Mouse (Mus musculus) stomach, embryonic 16.5 days (tissue): Measurements from ENCODE around the gene Slco2a1. TPM values are rescaled to one million over a fixed set of nuclear protein-coding genes. Genes with fewer than 3 reads are reported as not detected.
A peak's percentile ranks its signal among the peaks of the same experiment; 100 is the strongest.

Experiments
- ATAC-seq: fragments of 200-750 bp; cut with Nextera tagmentation; 2 replicates; pipeline ENCODE4 v1.8.0; 2017; ENCODE audit warnings: moderate number of reproducible peaks, moderate TSS enrichment; ENCODE audit not compliant: insufficient read depth, low FRiP score
- H3K27ac ChIP-seq: fragments of 300-500 bp; sonication (generic); 2 replicates; pipeline ENCODE4 v1.5.1; 2014; ENCODE audit warnings: low read length
- H3K27me3 ChIP-seq: fragments of 300-500 bp; sonication (generic); 2 replicates; pipeline ENCODE4 v1.6.1; 2014; ENCODE audit warnings: low read length, control low read depth, mixed read lengths; ENCODE audit not compliant: control insufficient read depth, insufficient read depth
- H3K36me3 ChIP-seq: fragments of 300-500 bp; sonication (generic); 2 replicates; pipeline ENCODE4 v1.6.1; 2014; ENCODE audit warnings: low read length; ENCODE audit not compliant: control insufficient read depth, insufficient read depth
- H3K4me1 ChIP-seq: fragments of 300-500 bp; sonication (generic); 2 replicates; pipeline ENCODE4 v1.6.1; 2014; ENCODE audit warnings: low read length, control low read depth, mixed read lengths; ENCODE audit not compliant: control insufficient read depth, insufficient read depth
- H3K4me2 ChIP-seq: fragments of 300-500 bp; sonication (generic); 2 replicates; pipeline ENCODE4 v1.6.1; 2014; ENCODE audit warnings: low read depth, low read length, mixed read lengths
- H3K4me3 ChIP-seq: fragments of 300-500 bp; sonication (generic); replicated peaks from 2 replicates; pipeline ENCODE4 v1.5.1; 2014; ENCODE audit warnings: mild to moderate bottlenecking, low read length
- H3K9ac ChIP-seq: fragments of 300-500 bp; sonication (generic); 2 replicates; pipeline ENCODE4 v1.6.1; 2014; ENCODE audit warnings: low read length
- H3K9me3 ChIP-seq: fragments of 300-500 bp; sonication (generic); replicated peaks from 2 replicates; pipeline ENCODE4 v1.6.1; 2016; ENCODE audit warnings: low read length, control low read depth; ENCODE audit not compliant: control insufficient read depth
- WGBS: fragments of 180-500 bp; shearing (Covaris S2); extraction: QIAGEN DNeasy Blood & Tissue Kit; methylation state at CpG from one replicate; pipeline ENCODE4 v1.1.7; 2014; 5-methylcytosine and 5-hydroxymethylcytosine counted together
- polyA plus RNA-seq: library from polyadenylated mRNA; unstranded; fragments of >200 nt; fragmentation: Nextera tagmentation; extraction: Ambion mirVana; gene quantifications from 2 replicates; pipeline ENCODE4 v1.2.1, GENCODE M21; 2015

The Slco2a1 gene
- polyA plus RNA-seq, 1 experiment from 2014 or later: 11.8 TPM

GRCm38 (mm10) chr9:102993764-102994163 is 5.3 kb downstream of the Slco2a1 start:
- no peak overlapping the region for H3K27ac ChIP-seq
- H3K4me2 ChIP-seq: no peak overlapping the region
- WGBS: 60% methylated on average over 5 of the region's 5 CpGs
- peak; percentile 39; the same call in 1 of the 2 replicates for ATAC-seq
- no peak overlapping the region for H3K4me3 ChIP-seq
- H3K9ac ChIP-seq: no peak overlapping the region
- H3K4me1 ChIP-seq: no peaks in the 10 kb centered on the region; the same call in 1 of the 2 replicates
- H3K27me3 ChIP-seq: no peaks in the 10 kb centered on the region
- no peaks in the 10 kb centered on the region for H3K9me3 ChIP-seq
- H3K36me3 ChIP-seq: no peaks in the 10 kb centered on the region

GRCm38 (mm10) chr9:102995800-102996635 is 7.5 kb downstream of the Slco2a1 start:
- Histone ChIP-seq H3K4me3 (no peak overlapping the region), H3K9me3 (no peaks in the 10 kb centered on the region), H3K4me2 (no peak overlapping the region), H3K4me1 (no peaks in the 10 kb centered on the region; the same call in 1 of the 2 replicates), H3K36me3 (no peaks in the 10 kb centered on the region), H3K27ac (no peak overlapping the region), H3K9ac (no peak overlapping the region), H3K27me3 (no peaks in the 10 kb centered on the region)
- peak; percentile 49; the same call in 1 of the 2 replicates for ATAC-seq
- 69% methylated on average over 12 of the region's 12 CpGs for WGBS

- Histone ChIP-seq H3K27ac (no peak overlapping the region), H3K27me3 (no peaks in the 10 kb centered on the region), H3K4me1 (peaks cover 4% of the 10 kb centered on the region; the same call in 1 of the 2 replicates), H3K4me3 (no peak overlapping the region), H3K9me3 (no peaks in the 10 kb centered on the region), H3K4me2 (no peak overlapping the region), H3K9ac (no peak overlapping the region), H3K36me3 (no peaks in the 10 kb centered on the region)
- no peak for ATAC-seq
- 74% methylated on average over 7 of the region's 7 CpGs for WGBS
These were observed 11.9 kb downstream of the Slco2a1 start for GRCm38 (mm10) chr9:103000384-103000783.

GRCm38 (mm10) chr9:103004343-103004742 is 15.8 kb downstream of the Slco2a1 start:
- H3K36me3 ChIP-seq: no peaks in the 10 kb centered on the region
- H3K4me1 ChIP-seq: peaks cover 14% of the 10 kb centered on the region; the same call in 1 of the 2 replicates
- H3K27ac ChIP-seq: no peak overlapping the region
- no peaks in the 10 kb centered on the region for H3K27me3 ChIP-seq
- H3K9me3 ChIP-seq: no peaks in the 10 kb centered on the region
- no peak overlapping the region for H3K9ac ChIP-seq
- no peak overlapping the region for H3K4me2 ChIP-seq
- H3K4me3 ChIP-seq: no peak overlapping the region
- ATAC-seq: no peak
- 69% methylated on average over 6 of the region's 6 CpGs for WGBS

GRCm38 (mm10) chr9:103007699-103008078 is 19.2 kb downstream of the Slco2a1 start:
- Histone ChIP-seq H3K4me2 (peak overlapping the region; percentile 87), H3K9me3 (no peaks in the 10 kb centered on the region), H3K9ac (peak overlapping the region; percentile 79), H3K4me3 (peak overlapping the region; percentile 57), H3K4me1 (peaks cover 14% of the 10 kb centered on the region; the same call in 1 of the 2 replicates), H3K27ac (peak overlapping the region; percentile 89), H3K36me3 (no peaks in the 10 kb centered on the region), H3K27me3 (no peaks in the 10 kb centered on the region)
- peak; percentile 92 for ATAC-seq
- WGBS: 2% methylated on average over 15 of the region's 15 CpGs

GRCm38 (mm10) chr9:103008079-103008855 is 19.8 kb downstream of the Slco2a1 start:
- H3K9ac ChIP-seq: peak overlapping the region; percentile 79
- peak overlapping the region; percentile 87 for H3K4me2 ChIP-seq
- ATAC-seq: peak; percentile 63
- no peaks in the 10 kb centered on the region for H3K36me3 ChIP-seq
- peak overlapping the region; percentile 57 for H3K4me3 ChIP-seq
- 2% methylated on average over 50 of the region's 50 CpGs for WGBS
- peak overlapping the region; percentile 89 for H3K27ac ChIP-seq
- no peaks in the 10 kb centered on the region for H3K9me3 ChIP-seq
- H3K4me1 ChIP-seq: peaks cover 14% of the 10 kb centered on the region; the same call in 1 of the 2 replicates
- H3K27me3 ChIP-seq: no peaks in the 10 kb centered on the region

GRCm38 (mm10) chr9:103010161-103010560 is 21.6 kb downstream of the Slco2a1 start:
- peak overlapping the region; percentile 87 for H3K4me2 ChIP-seq
- H3K9me3 ChIP-seq: no peaks in the 10 kb centered on the region
- no peaks in the 10 kb centered on the region for H3K36me3 ChIP-seq
- no peak overlapping the region for H3K4me3 ChIP-seq
- 67% methylated on average over 3 of the region's 3 CpGs for WGBS
- H3K9ac ChIP-seq: no peak overlapping the region
- ATAC-seq: no peak
- H3K27me3 ChIP-seq: no peaks in the 10 kb centered on the region
- H3K27ac ChIP-seq: no peak overlapping the region
- peaks cover 11% of the 10 kb centered on the region; the same call in 1 of the 2 replicates for H3K4me1 ChIP-seq

GRCm38 (mm10) chr9:103013366-103013765 is 24.9 kb downstream of the Slco2a1 start:
- Histone ChIP-seq H3K27me3 (no peaks in the 10 kb centered on the region), H3K9me3 (no peaks in the 10 kb centered on the region), H3K4me1 (0 out of 2 replicates have a peak, but pooled peaks cover 3% of the 10 kb centered on the region), H3K4me2 (no peak overlapping the region), H3K4me3 (no peak overlapping the region), H3K36me3 (no peaks in the 10 kb centered on the region), H3K27ac (no peak overlapping the region), H3K9ac (no peak overlapping the region)
- no peak for ATAC-seq
- WGBS: 11% methylated on average over 5 of the region's 5 CpGs

- no peak overlapping the region for H3K4me2 ChIP-seq
- no peak overlapping the region for H3K9ac ChIP-seq
- no peak overlapping the region for H3K27ac ChIP-seq
- no peaks in the 10 kb centered on the region for H3K36me3 ChIP-seq
- H3K27me3 ChIP-seq: no peaks in the 10 kb centered on the region
- no peaks in the 10 kb centered on the region for H3K4me1 ChIP-seq
- no peaks in the 10 kb centered on the region for H3K9me3 ChIP-seq
- 72% methylated on average over 12 of the region's 12 CpGs for WGBS
- ATAC-seq: no peak
- no peak overlapping the region for H3K4me3 ChIP-seq
These were observed 26.2 kb downstream of the Slco2a1 start for GRCm38 (mm10) chr9:103014686-103015085.
